Mouse (Mus musculus) CH12.LX (cell line): ENCODE results near the gene Ogfod2. TPM values are rescaled to one million over a fixed set of nuclear protein-coding genes. Genes with fewer than 3 reads are reported as not detected.

Experiments used
- DNase-seq: peaks from one replicate; pipeline ENCODE4 v3.0.0-alpha.2; 2013; ENCODE audit errors: extremely low read depth
- H3K27ac ChIP-seq: 2 replicates; pipeline ENCODE4 v1.5.1; 2012; ENCODE audit warnings: low read depth, mild to moderate bottlenecking, control low read depth, moderate library complexity; ENCODE audit not compliant: insufficient read depth
- H3K27me3 ChIP-seq: replicated peaks from 2 replicates; pipeline ENCODE3; 2012; ENCODE audit warnings: inconsistent platforms
- H3K36me3 ChIP-seq, 2 experiments: replicated peaks in 1 of 2; 2 replicates each; pipeline versions ENCODE3 to v1.6.1; 2012; ENCODE audit warnings: inconsistent platforms in 1 of 2, low read length in 1 of 2, mild to moderate bottlenecking in 1 of 2, mixed read lengths in 1 of 2, moderate library complexity in 1 of 2; ENCODE audit not compliant: control insufficient read depth in 1 of 2, insufficient read depth in 1 of 2
- H3K4me1 ChIP-seq, 2 experiments: 2 replicates each; pipeline ENCODE4 v1.6.1; 2012; ENCODE audit warnings: inconsistent platforms in 1 of 2, moderate library complexity in 1 of 2; ENCODE audit not compliant: insufficient read depth in 2 of 2, control insufficient read depth in 1 of 2
- H3K4me2 ChIP-seq: 2 replicates; pipeline ENCODE4 v1.6.1; 2012; ENCODE audit warnings: low read depth, mild to moderate bottlenecking, control low read depth; ENCODE audit not compliant: poor library complexity, insufficient read depth, severe bottlenecking
- H3K4me3 ChIP-seq, 3 experiments: fragments of 150-350 bp in 1 of 3; sonication (generic) in 1 of 3; replicated peaks in 1 of 3; 2 replicates each; pipeline versions ENCODE3 to v1.5.1; 2011 to 2012; ENCODE audit warnings: low read depth in 2 of 3, low read length in 2 of 3, mild to moderate bottlenecking in 2 of 3, moderate library complexity in 2 of 3, control low read depth in 1 of 3, improper control_type of control experiment in 1 of 3, inconsistent platforms in 1 of 3, mixed read lengths in 1 of 3; ENCODE audit not compliant: poor library complexity in 1 of 3
- H3K79me2 ChIP-seq: replicated peaks from 2 replicates; pipeline ENCODE4 v1.6.1; 2012; ENCODE audit warnings: mild to moderate bottlenecking, moderate library complexity; ENCODE audit not compliant: control insufficient read depth, poor library complexity, insufficient read depth, severe bottlenecking; ENCODE audit errors: extremely low read depth
- H3K9ac ChIP-seq: 2 replicates; pipeline ENCODE4 v1.6.1; 2012; ENCODE audit warnings: low read depth, mild to moderate bottlenecking, control low read depth, moderate library complexity; ENCODE audit not compliant: insufficient read depth
- H3K9me3 ChIP-seq: replicated peaks from 2 replicates; pipeline ENCODE3; 2012; ENCODE audit warnings: low read length, inconsistent platforms, mixed read lengths
- BHLHE40 ChIP-seq: IDR thresholded peaks from 2 replicates; pipeline ENCODE4 v1.6.1; 2011; ENCODE audit warnings: mild to moderate bottlenecking, low read depth, low read length, improper control_type of control experiment
- CHD1 ChIP-seq: IDR thresholded peaks from 2 replicates; pipeline ENCODE4 v1.6.1; 2012; ENCODE audit warnings: low read depth, low read length, improper control_type of control experiment, inconsistent platforms
- E2F4 ChIP-seq: IDR thresholded peaks from 2 replicates; pipeline ENCODE4 v1.6.1; 2011; ENCODE audit warnings: low read depth, low read length, improper control_type of control experiment; ENCODE audit not compliant: insufficient replicate concordance
- ELF1 ChIP-seq: IDR thresholded peaks from 2 replicates; pipeline ENCODE4 v1.6.1; 2014; ENCODE audit warnings: low read depth, mild to moderate bottlenecking, inconsistent platforms, low read length, improper control_type of control experiment
- EP300 ChIP-seq: IDR thresholded peaks from 2 replicates; pipeline ENCODE4 v1.6.1; 2011; ENCODE audit warnings: low read length, improper control_type of control experiment
- ETS1 ChIP-seq: conservative IDR thresholded peaks from 2 replicates; pipeline ENCODE4 v1.6.1; 2012; ENCODE audit warnings: low read depth, mild to moderate bottlenecking, inconsistent platforms, low read length, improper control_type of control experiment, moderate library complexity
- GABPA ChIP-seq: IDR thresholded peaks from 2 replicates; pipeline ENCODE4 v1.6.1; 2012; ENCODE audit warnings: low read depth, low read length, improper control_type of control experiment, inconsistent platforms; ENCODE audit not compliant: insufficient replicate concordance
- IRF4 ChIP-seq: IDR thresholded peaks from 2 replicates; pipeline ENCODE4 v1.6.1; 2014; ENCODE audit warnings: low read depth, mild to moderate bottlenecking, inconsistent platforms, low read length, improper control_type of control experiment
- JUN ChIP-seq: IDR thresholded peaks from 2 replicates; pipeline ENCODE4 v1.6.1; 2011; ENCODE audit warnings: low read depth, mild to moderate bottlenecking, low read length, improper control_type of control experiment, moderate library complexity; ENCODE audit not compliant: insufficient read depth
- KAT2A ChIP-seq: IDR thresholded peaks from 2 replicates; pipeline ENCODE4 v1.6.1; 2012; ENCODE audit warnings: low read length, improper control_type of control experiment, inconsistent platforms; ENCODE audit not compliant: insufficient replicate concordance
- MAFK ChIP-seq: IDR thresholded peaks from 2 replicates; pipeline ENCODE4 v1.6.1; 2011; ENCODE audit warnings: low read length, improper control_type of control experiment; ENCODE audit not compliant: insufficient replicate concordance
- MAZ ChIP-seq: IDR thresholded peaks from 2 replicates; pipeline ENCODE4 v1.6.1; 2012; ENCODE audit warnings: low read depth, mild to moderate bottlenecking, inconsistent platforms, low read length, improper control_type of control experiment, moderate library complexity
- MEF2A ChIP-seq: IDR thresholded peaks from 2 replicates; pipeline ENCODE4 v1.6.1; 2014; ENCODE audit warnings: low read depth, mild to moderate bottlenecking, inconsistent platforms, low read length, improper control_type of control experiment, borderline replicate concordance
- NELFE ChIP-seq: IDR thresholded peaks from 2 replicates; pipeline ENCODE4 v1.6.1; 2011; ENCODE audit warnings: low read depth, low read length, improper control_type of control experiment
- NRF1 ChIP-seq: IDR thresholded peaks from 2 replicates; pipeline ENCODE4 v1.6.1; 2014; ENCODE audit warnings: low read depth, mild to moderate bottlenecking, inconsistent platforms, low read length, improper control_type of control experiment, moderate library complexity
- RCOR1 ChIP-seq: conservative IDR thresholded peaks from 2 replicates; pipeline ENCODE4 v1.6.1; 2012; ENCODE audit warnings: low read depth, mild to moderate bottlenecking, inconsistent platforms, low read length, improper control_type of control experiment
- SIN3A ChIP-seq: IDR thresholded peaks from 2 replicates; pipeline ENCODE4 v1.6.1; 2012; ENCODE audit warnings: low read length, improper control_type of control experiment, inconsistent platforms
- TBP ChIP-seq: conservative IDR thresholded peaks from 2 replicates; pipeline ENCODE4 v1.6.1; 2011; ENCODE audit warnings: low read depth, low read length, improper control_type of control experiment
- TCF12 ChIP-seq: IDR thresholded peaks from 2 replicates; pipeline ENCODE4 v1.6.1; 2014; ENCODE audit warnings: low read depth, mild to moderate bottlenecking, inconsistent platforms, low read length, improper control_type of control experiment
- UBTF ChIP-seq: IDR thresholded peaks from 2 replicates; pipeline ENCODE4 v1.6.1; 2012; ENCODE audit warnings: low read depth, mild to moderate bottlenecking, inconsistent platforms, low read length, improper control_type of control experiment, moderate library complexity
- USF1 ChIP-seq: IDR thresholded peaks from 2 replicates; pipeline ENCODE4 v1.6.1; 2014; ENCODE audit warnings: low read depth, mild to moderate bottlenecking, inconsistent platforms, low read length, improper control_type of control experiment
- ZMIZ1 ChIP-seq: IDR thresholded peaks from 2 replicates; pipeline ENCODE4 v1.6.1; 2012; ENCODE audit warnings: low read depth, mild to moderate bottlenecking, inconsistent platforms, low read length, improper control_type of control experiment
- dilution Hi-C: fragments of 300-500 bp; cut with MboI; formaldehyde crosslinking; loops from 2 replicates; pipeline ENCODE4 v1.14.3; 2020; ENCODE audit warnings: low sequenced_read_pairs; ENCODE audit not compliant: extremely low pct_unique_long_range_greater_than_20kb, extremely low pct_ligation_motif_present
- in situ Hi-C: fragments of 300-500 bp; cut with MboI; formaldehyde crosslinking; loops from 3 replicates; pipeline ENCODE4 v1.14.3; 2019; ENCODE audit warnings: low sequenced_read_pairs, low pct_ligation_motif_present, low pct_unique_long_range_greater_than_20kb, mixed read lengths
- polyA plus RNA-seq: library from polyadenylated mRNA; unstranded; fragments of >175 nt; gene quantifications from 2 replicates; pipeline ENCODE4 v1.2.1, GENCODE M21; 2012; ENCODE audit warnings: low read depth; ENCODE audit not compliant: insufficient read length
- total RNA-seq, 2 experiments: library from RNA; depleted of rRNA; stranded (reverse); fragments of 300-350 nt in 1 of 2; fragments of >200 nt in 1 of 2; gene quantifications; 2 replicates each; pipeline ENCODE4 v1.2.3; 2012 to 2014

The Ogfod2 gene
- total and polyA plus RNA-seq, 3 experiments = 19.3 to 25.5 (median 24.0) TPM

- Histone ChIP-seq H3K27ac (no peak overlapping the region), H3K36me3 (peaks cover 8 to 22% of the 10 kb centered on the region in 2 experiments), H3K79me2 (no peaks in the 10 kb centered on the region), H3K9me3 (no peaks in the 10 kb centered on the region), H3K9ac (no peak overlapping the region), H3K4me1 (peaks cover 0 to under 1% of the 10 kb centered on the region in 2 experiments; a peak in 2 of 4 replicates), H3K27me3 (peaks cover under 1% of the 10 kb centered on the region), H3K4me3 (no peak overlapping the region), H3K4me2 (no peak overlapping the region)
- in situ Hi-C loops (loop anchor here (10.0 kb wide), 1 partner anchor 135 kb away; no protein-coding TSS in a partner anchor), dilution Hi-C loops (no loop called here)
- TF ChIP-seq KAT2A (no peak), ELF1 (no peak), GABPA (no peak), JUN (no peak), UBTF (no peak), RCOR1 (no peak), ETS1 (no peak), NRF1 (no peak), SIN3A (no peak), ZMIZ1 (no peak), IRF4 (no peak), BHLHE40 (no peak), CHD1 (no peak), TBP (no peak)
- DNase-seq = no peak
Measured at GRCm38 (mm10) chr5:124089868-124090267, 22.2 kb upstream of the Ogfod2 start.

- no peaks in the 10 kb centered on the region for H3K9me3 ChIP-seq
- dilution Hi-C loops (no loop called here), in situ Hi-C loops (no loop called here)
- H3K4me2 ChIP-seq = no peak overlapping the region
- DNase-seq = no peak
- H3K27me3 ChIP-seq = peaks cover 2% of the 10 kb centered on the region
- H3K9ac ChIP-seq = no peak overlapping the region
- peaks cover 0 to 8% of the 10 kb centered on the region in 2 experiments; a peak in 2 of 4 replicates for H3K4me1 ChIP-seq
- no peak overlapping the region for H3K4me3 ChIP-seq
- TF ChIP-seq ETS1 = no peak
- TF ChIP-seq EP300 = no peak
- no peak for TF ChIP-seq USF1
- TF ChIP-seq MEF2A = no peak
- TF ChIP-seq MAFK = no peak
- no peak for TF ChIP-seq TCF12
- TF ChIP-seq MAZ = no peak
- no peak for TF ChIP-seq IRF4
- no peak for TF ChIP-seq NELFE
- TF ChIP-seq TBP = no peak
- TF ChIP-seq E2F4 = no peak
- no peaks in the 10 kb centered on the region for H3K79me2 ChIP-seq
- no peak overlapping the region for H3K27ac ChIP-seq
- peaks cover 8 to 34% of the 10 kb centered on the region in 2 experiments for H3K36me3 ChIP-seq
Measured at GRCm38 (mm10) chr5:124091951-124092406, 20.1 kb upstream of the Ogfod2 start.
